17 mouse cellular contexts compared by ENCODE assay signal in genomic region chr16:4645867-4646266, GRCm38 (mm10). TPM values are rescaled to one million over a fixed set of nuclear protein-coding genes. Genes with fewer than 3 reads are reported as not detected.
DNase-seq lines count a peak whose midpoint lies in the region; ATAC-seq and TF ChIP-seq lines count a peak whose summit lies in the region.
"Had no signal": no experiment of that assay in that cellular context is flagged by ENCODE, and none has a peak within 500 bp of the region (broad histone marks: within the 10 kb centered on the region; RNA-seq: fewer than 3 reads in every experiment).

No protein-coding gene starts in this region.

- peaks cover 64% of the 10 kb centered on the region for H3K4me1 ChIP-seq in kidney, adult 2 months (ENCODE audit: control insufficient read depth, insufficient read depth, low read length)
- peaks cover 88% of the 10 kb centered on the region for H3K4me1 ChIP-seq in embryonic facial prominence, embryonic 12.5 days
- H3K4me1 ChIP-seq in limb, embryonic 14.5 days (ENCODE audit: control insufficient read depth, insufficient read depth, low read length), result peaks cover 76% of the 10 kb centered on the region

- H3K27ac ChIP-seq in kidney, adult 2 months (ENCODE audit: insufficient read depth, low read depth, low read length), result 0 out of 2 replicates have a peak overlapping the region, but pooled peaks have one; percentile 14
- H3K27ac ChIP-seq in embryonic facial prominence, embryonic 12.5 days, result 0 out of 2 replicates have a peak overlapping the region, but pooled peaks have one; percentile 82
- 0 out of 2 replicates have a peak overlapping the region, but pooled peaks have one; percentile 28 for H3K27ac ChIP-seq in limb, embryonic 14.5 days (replicated peaks; ENCODE audit: low read depth, low read length)
- H3K27ac ChIP-seq: liver, embryonic 13.5 days had no signal

- no peak for TF ChIP-seq POLR2A in kidney, adult 2 months (IDR thresholded peaks at IDR 0.05; ENCODE audit: low read depth, low read length)
- no peak for TF ChIP-seq POLR2A in limb, embryonic 14.5 days (IDR thresholded peaks at IDR 0.05; ENCODE audit: borderline replicate concordance, extremely low read depth, insufficient read depth, insufficient read length)

- no peak for TF ChIP-seq CTCF in kidney, adult 2 months (conservative IDR thresholded peaks at IDR 0.05; ENCODE audit: insufficient read depth, insufficient read length, low read depth, low read length)

- DNase-seq in heart, adult 11 months, result peak; percentile 91
- DNase-seq in heart, postnatal 36 days, result no peak
- no peak for DNase-seq in kidney, adult 2 months
- no peak for DNase-seq in kidney, adult 8-10 months
- DNase-seq in limb, embryonic 14.5 days (ENCODE audit: low spot score), result no peak
- no peak for DNase-seq in cerebellum, adult 8-10 months
- DNase-seq in thymus, postnatal 25 days, result no peak
- DNase-seq: adrenal gland, postnatal 10 days; cerebellum, adult 11 months; cerebellum, postnatal 36 days; gastrocnemius, postnatal 25 days; heart, postnatal 14 days; kidney, adult 9 months; liver, embryonic 13.5 days; lung, postnatal 10 days had no signal

- no peaks in the 10 kb centered on the region for H3K9me3 ChIP-seq in embryonic facial prominence, embryonic 12.5 days
- no peaks in the 10 kb centered on the region for H3K9me3 ChIP-seq in limb, embryonic 14.5 days (ENCODE audit: control insufficient read depth, low read length)
- H3K9me3 ChIP-seq: liver, embryonic 13.5 days; neural tube, embryonic 15.5 days had no signal

- no peaks in the 10 kb centered on the region for H3K27me3 ChIP-seq in kidney, adult 2 months (replicated peaks; ENCODE audit: control insufficient read depth, insufficient read depth, low read length)
- H3K27me3 ChIP-seq in embryonic facial prominence, embryonic 12.5 days, result no peaks in the 10 kb centered on the region
- H3K27me3 ChIP-seq in limb, embryonic 14.5 days (ENCODE audit: control insufficient read depth, insufficient read depth, low read length), result no peaks in the 10 kb centered on the region
- H3K27me3 ChIP-seq: liver, embryonic 13.5 days; neural tube, embryonic 15.5 days had no signal

- no peaks in the 10 kb centered on the region for H3K36me3 ChIP-seq in kidney, adult 2 months (ENCODE audit: control insufficient read depth, insufficient read depth, low read length)
- peaks cover 32% of the 10 kb centered on the region for H3K36me3 ChIP-seq in embryonic facial prominence, embryonic 12.5 days
- H3K36me3 ChIP-seq in limb, embryonic 14.5 days (ENCODE audit: control insufficient read depth, insufficient read depth, low read length), result peaks cover 66% of the 10 kb centered on the region

- no peak overlapping the region for H3K9ac ChIP-seq in embryonic facial prominence, embryonic 12.5 days
- no peak overlapping the region for H3K9ac ChIP-seq in limb, embryonic 14.5 days (ENCODE audit: low read depth, low read length, severe bottlenecking)
- H3K9ac ChIP-seq: liver, embryonic 13.5 days; neural tube, embryonic 15.5 days had no signal

- no peak overlapping the region for H3K4me2 ChIP-seq in embryonic facial prominence, embryonic 12.5 days (replicated peaks)
- no peak overlapping the region for H3K4me2 ChIP-seq in limb, embryonic 14.5 days (replicated peaks; ENCODE audit: low read depth, low read length, severe bottlenecking)
- H3K4me2 ChIP-seq: liver, embryonic 13.5 days; neural tube, embryonic 15.5 days had no signal

- ATAC-seq in embryonic facial prominence, embryonic 12.5 days (ENCODE audit: insufficient number of reproducible peaks, insufficient read depth, low FRiP score, low TSS enrichment), result no peak
- no peak for ATAC-seq in limb, embryonic 14.5 days (ENCODE audit: low FRiP score, low read depth)

- no peak overlapping the region for H3K4me3 ChIP-seq in kidney, adult 2 months (ENCODE audit: insufficient read depth, low read depth, low read length)
- H3K4me3 ChIP-seq in embryonic facial prominence, embryonic 12.5 days, result no peak overlapping the region
- H3K4me3 ChIP-seq in limb, embryonic 14.5 days (replicated peaks; ENCODE audit: low read length), result no peak overlapping the region
- H3K4me3 ChIP-seq: liver, embryonic 13.5 days; neural tube, embryonic 15.5 days had no signal

- intact Hi-C loops in heart, postnatal 36 days (cut with DNase I), result no loop called here

- WGBS in kidney, adult 2 months, result 68% methylated on average over 4 of the region's 4 CpGs
- WGBS in embryonic facial prominence, embryonic 12.5 days, result 82% methylated on average over 4 of the region's 4 CpGs
- whole genome bisulfite sequencing in limb, embryonic 14.5 days, result 78% methylated on average over 4 of the region's 4 CpGs

RNA-seq across cellular contexts. Expression of gene Dnaja3, which starts 6.1 kb away (rescaled TPM):
- 100 to 1,000 TPM; 143 to 164 TPM for total RNA-seq in heart, postnatal 36 days (2021)
- polyA plus RNA-seq in kidney, adult 2 months (2012; rRNA removed), result 57.8 and 72.9 TPM in 2 replicates
- polyA plus RNA-seq in embryonic facial prominence, embryonic 12.5 days (2016; fragmentation: Nextera tagmentation; extraction: Ambion mirVana), result 57.1 and 59.8 TPM in 2 replicates
- 27.0 and 30.2 TPM in 2 replicates for polyA plus RNA-seq in limb, embryonic 14.5 days (2012; rRNA removed)
- 52.4 and 54.7 TPM in 2 replicates for polyA plus RNA-seq in limb, embryonic 14.5 days (2014; fragmentation: Nextera tagmentation; extraction: Ambion mirVana)

RNA-seq across cellular contexts. Expression of gene Vasn, which starts 6.1 kb away (rescaled TPM):
- 10 to 100 TPM in 1 of 2 experiments, 1 to 10 TPM in 1; 9.2 to 11.0 TPM for total RNA-seq in heart, postnatal 36 days (2021)
- polyA plus RNA-seq in kidney, adult 2 months (2012; rRNA removed), result 34.6 and 42.3 TPM in 2 replicates
- polyA plus RNA-seq in embryonic facial prominence, embryonic 12.5 days (2016; fragmentation: Nextera tagmentation; extraction: Ambion mirVana), result 23.4 and 24.1 TPM in 2 replicates
- 75.7 and 117 TPM in 2 replicates for polyA plus RNA-seq in limb, embryonic 14.5 days (2012; rRNA removed)
- 35.7 and 36.8 TPM in 2 replicates for polyA plus RNA-seq in limb, embryonic 14.5 days (2014; fragmentation: Nextera tagmentation; extraction: Ambion mirVana)

RNA-seq across cellular contexts. Expression of gene Pam16, which starts 21.1 kb away (rescaled TPM):
- 100 to 1,000 TPM; 134 to 150 TPM for total RNA-seq in heart, postnatal 36 days (2021)
- 27.3 and 41.8 TPM in 2 replicates for polyA plus RNA-seq in kidney, adult 2 months (2012; rRNA removed)
- 96.4 and 104 TPM in 2 replicates for polyA plus RNA-seq in embryonic facial prominence, embryonic 12.5 days (2016; fragmentation: Nextera tagmentation; extraction: Ambion mirVana)
- 72.7 and 80.1 TPM in 2 replicates for polyA plus RNA-seq in limb, embryonic 14.5 days (2012; rRNA removed)
- polyA plus RNA-seq in limb, embryonic 14.5 days (2014; fragmentation: Nextera tagmentation; extraction: Ambion mirVana), result 92.5 and 94.1 TPM in 2 replicates

RNA-seq across cellular contexts. Expression of gene Coro7, which starts 33.7 kb away (rescaled TPM):
- 10 to 100 TPM; 13.0 to 13.7 TPM for total RNA-seq in heart, postnatal 36 days (2021)
- polyA plus RNA-seq in kidney, adult 2 months (2012; rRNA removed), result 43.1 and 54.5 TPM in 2 replicates
- polyA plus RNA-seq in embryonic facial prominence, embryonic 12.5 days (2016; fragmentation: Nextera tagmentation; extraction: Ambion mirVana), result 18.2 and 23.1 TPM in 2 replicates
- polyA plus RNA-seq in limb, embryonic 14.5 days (2012; rRNA removed), result 40.8 and 51.1 TPM in 2 replicates
- polyA plus RNA-seq in limb, embryonic 14.5 days (2014; fragmentation: Nextera tagmentation; extraction: Ambion mirVana), result 15.0 and 16.0 TPM in 2 replicates

RNA-seq across cellular contexts. Expression of gene Glis2, which starts 51.4 kb away (rescaled TPM):
- total RNA-seq in heart, postnatal 36 days (2021), result 10 to 100 TPM; 16.0 to 16.7 TPM
- polyA plus RNA-seq in kidney, adult 2 months (2012; rRNA removed), result 210 and 226 TPM in 2 replicates
- 33.0 and 33.4 TPM in 2 replicates for polyA plus RNA-seq in embryonic facial prominence, embryonic 12.5 days (2016; fragmentation: Nextera tagmentation; extraction: Ambion mirVana)
- polyA plus RNA-seq in limb, embryonic 14.5 days (2012; rRNA removed), result 83.8 and 110 TPM in 2 replicates
- polyA plus RNA-seq in limb, embryonic 14.5 days (2014; fragmentation: Nextera tagmentation; extraction: Ambion mirVana), result 45.9 and 53.3 TPM in 2 replicates

Comparison
In these comparisons a context has a peak if more than half of its experiments do, and no peak if none do; other contexts are left out.
1. H3K27ac ChIP-seq: peak in every context shown above with its lines; median percentile 82 in embryonic facial prominence, embryonic 12.5 days; 28 in limb, embryonic 14.5 days; 14 in kidney, adult 2 months.